Mouse (Mus musculus) C2C12 (cell line): Measurements from ENCODE around the gene Xylt1.

Experiments used
- CEBPB ChIP-seq: IDR thresholded peaks from one replicate; pipeline ENCODE4 v1.6.1; 2011; ENCODE audit warnings: low read depth, mild to moderate bottlenecking, control low read depth, moderate library complexity
- CTCF ChIP-seq: IDR thresholded peaks from one replicate; pipeline ENCODE4 v1.5.1; 2011; ENCODE audit not compliant: control insufficient read depth, insufficient read depth, insufficient read length
- MAX ChIP-seq: IDR thresholded peaks from one replicate; pipeline ENCODE4 v1.6.1; 2011; ENCODE audit warnings: mild to moderate bottlenecking, control low read depth
- MYOD1 ChIP-seq: IDR thresholded peaks from one replicate; pipeline ENCODE4 v1.6.1; 2011; ENCODE audit warnings: low read depth; ENCODE audit not compliant: control insufficient read depth, insufficient read length
- MYOG ChIP-seq: IDR thresholded peaks from one replicate; pipeline ENCODE4 v1.6.1; 2011; ENCODE audit not compliant: control insufficient read depth, insufficient read length; ENCODE audit errors: extremely low read depth
- USF1 ChIP-seq: IDR thresholded peaks from one replicate; pipeline ENCODE4 v1.6.1; 2011; ENCODE audit warnings: low read depth, mild to moderate bottlenecking, control low read depth, moderate library complexity

DNA sequence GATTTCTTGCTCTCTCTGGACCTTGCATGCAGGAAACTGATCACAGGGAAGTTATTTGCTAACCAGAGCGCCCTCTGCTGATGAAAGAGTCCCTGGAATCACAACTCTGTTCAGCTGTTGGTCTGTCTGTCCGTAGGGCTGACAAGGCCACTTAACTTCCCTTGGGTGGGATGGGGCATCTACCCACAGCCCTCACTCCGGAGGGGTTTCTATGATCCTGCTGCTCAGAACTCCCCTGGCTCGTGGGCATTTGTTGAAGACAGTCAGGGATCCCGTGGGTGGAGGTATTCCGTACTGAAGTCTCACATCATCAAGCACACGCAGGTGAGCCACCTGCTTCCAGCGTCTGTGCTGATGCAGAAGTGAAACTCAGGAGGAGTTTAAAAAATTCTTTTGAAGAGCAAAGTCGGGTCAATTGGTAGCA, 4.9 kb upstream of the Xylt1 start:
- TF ChIP-seq CTCF (no peak), USF1 (no peak), MAX (no peak), CEBPB (no peak), MYOD1 (no peak), MYOG (no peak)
